Mouse (Mus musculus): ENCODE measurements around the gene Tex9. TPM values are rescaled to one million over a fixed set of nuclear protein-coding genes. Genes with fewer than 3 reads are reported as not detected.

The Tex9 gene
- 6.7 and 8.6 TPM in 2 replicates for total RNA-seq (2021)
- long read RNA-seq, experiment 1, partial matches to known transcripts = 0 of 7 reads
- long read RNA-seq, experiment 1, other reads (novel, unspliced or antisense) = 2 of 7 reads
- long read RNA-seq, experiment 2, partial matches to known transcripts = 0 of 2 reads
- long read RNA-seq, experiment 2, other reads (novel, unspliced or antisense) = 1 of 2 reads

DNA sequence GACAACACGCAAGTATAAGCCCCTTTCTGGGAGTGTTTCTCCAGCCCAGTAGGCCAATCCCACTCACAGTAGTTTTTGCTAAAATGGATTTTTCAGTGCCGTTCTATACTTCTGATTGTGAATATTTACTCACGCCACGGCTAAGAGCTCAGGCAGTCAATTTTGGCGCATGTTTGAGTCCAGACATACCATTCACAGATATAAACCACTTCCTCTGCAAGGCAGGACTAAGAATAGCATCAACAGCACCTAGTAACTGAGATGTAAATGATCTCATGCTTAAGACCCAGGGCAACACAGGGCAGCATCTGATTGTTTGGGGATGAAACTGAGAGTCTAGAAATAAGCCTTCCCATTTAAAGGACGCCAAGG, at the start of gene Tex9:
Gene Tex9, minus strand, starts transcription at position 19 of the 372 bp plus-strand sequence.
- DNase-seq = no peak

DNA sequence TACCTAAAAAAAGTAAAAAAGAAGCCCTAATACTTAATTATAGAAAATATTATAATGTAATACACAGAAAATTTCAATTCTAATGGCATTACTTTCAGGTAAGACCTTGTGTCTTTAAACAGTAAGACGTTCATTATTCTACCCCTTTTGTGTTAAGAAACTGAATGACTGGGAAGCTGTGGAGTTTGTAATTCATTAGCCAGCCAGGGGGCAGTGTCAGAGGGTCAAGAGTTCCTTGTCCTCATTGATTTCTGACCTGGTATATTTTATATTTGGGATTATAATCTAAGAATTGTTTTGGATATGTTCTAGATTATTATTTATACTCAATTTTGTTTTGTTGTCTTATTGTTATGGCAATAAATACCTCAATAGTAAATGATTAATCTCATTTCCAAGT, 45.1 kb upstream of the Tex9 start:
- DNase-seq = no peak

DNA sequence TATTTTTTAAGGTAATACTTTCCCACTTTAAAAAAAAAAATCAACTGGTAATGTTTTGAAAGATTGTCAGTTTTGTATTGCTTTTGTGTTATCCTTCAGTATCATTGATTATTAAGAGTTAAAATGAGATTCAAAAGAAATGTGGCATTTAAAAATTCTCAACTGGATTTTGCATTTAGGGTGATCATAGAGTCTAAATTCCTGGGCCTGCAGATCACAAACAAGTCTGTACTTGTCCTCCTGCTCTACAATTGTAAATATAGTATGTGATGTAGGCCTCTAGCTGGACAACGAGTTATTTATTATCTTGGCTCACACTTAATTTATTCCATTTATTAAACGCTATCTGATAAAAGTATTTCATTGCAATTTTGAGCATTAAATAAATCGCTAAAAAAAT, 43.4 kb upstream of the Tex9 start:
- no peak for DNase-seq

DNA sequence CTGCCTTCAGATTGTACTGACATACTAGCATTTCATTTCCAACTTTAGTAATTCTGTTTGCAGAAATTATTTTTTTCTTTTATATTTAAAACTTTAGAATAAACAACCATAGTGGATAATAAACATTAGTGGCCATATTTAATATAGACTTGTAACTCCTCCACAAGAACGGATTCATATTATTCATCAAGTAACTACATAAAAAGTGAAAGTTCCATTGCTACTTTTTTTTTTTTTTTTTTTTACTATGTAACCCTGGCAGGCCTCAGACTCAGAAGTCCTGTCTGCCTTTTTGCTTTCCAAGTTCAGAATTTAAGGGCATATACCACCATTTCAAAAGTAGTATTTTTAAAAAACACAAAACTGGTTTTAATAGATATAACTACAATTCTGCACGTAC, 43.0 kb upstream of the Tex9 start:
- DNase-seq = no peak

DNA sequence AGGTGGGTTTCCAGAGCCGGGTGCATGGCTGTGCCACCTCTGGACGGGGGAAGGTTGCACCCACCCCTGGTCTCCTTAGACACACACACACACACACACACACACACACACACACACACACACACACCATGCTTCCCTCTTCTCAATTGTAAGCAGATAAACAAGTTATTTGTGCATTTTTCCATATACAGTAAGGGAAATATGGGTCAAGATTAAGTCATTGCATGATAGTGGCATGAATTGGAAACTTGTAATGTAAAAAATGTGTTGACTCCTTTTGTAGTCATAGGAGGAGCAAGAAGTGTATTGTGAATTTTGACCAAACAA, 41.0 kb upstream of the Tex9 start:
- no peak for DNase-seq

DNA sequence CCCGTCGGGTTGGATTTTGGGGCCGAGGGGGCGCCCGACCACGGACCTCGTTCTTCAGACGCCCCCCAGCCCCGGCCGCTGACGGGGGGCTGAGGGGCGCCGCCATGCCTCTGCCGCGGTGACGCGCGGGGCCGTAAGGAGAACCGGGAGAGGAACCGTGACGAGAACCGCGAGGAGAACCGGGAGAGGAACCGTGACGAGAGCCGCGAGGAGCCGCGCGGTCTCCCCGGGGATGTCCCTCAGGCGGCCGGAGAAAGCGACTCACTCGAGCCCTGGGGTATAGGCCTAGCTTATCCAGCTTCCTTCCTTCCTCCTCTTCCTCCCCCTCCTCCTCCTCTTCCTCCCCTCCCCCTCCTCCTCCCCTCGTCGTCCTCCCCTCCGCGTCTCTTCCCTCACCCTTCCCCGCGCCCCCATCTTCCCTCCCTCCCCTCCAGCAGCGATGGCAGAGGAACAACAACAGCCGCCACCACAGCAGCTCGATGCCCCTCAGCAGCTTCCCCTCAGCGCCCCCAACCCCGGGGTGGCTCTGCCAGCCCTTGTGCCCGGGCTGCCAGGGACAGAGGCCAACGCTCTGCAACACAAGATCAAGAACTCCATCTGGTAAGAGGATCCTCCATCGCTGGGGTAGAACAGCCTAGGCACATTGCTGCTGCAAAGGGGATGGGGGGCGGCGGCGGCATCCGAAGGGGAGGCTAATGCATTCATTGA, 40.5 kb upstream of the Tex9 start:
- peak; percentile 72 for DNase-seq

DNA sequence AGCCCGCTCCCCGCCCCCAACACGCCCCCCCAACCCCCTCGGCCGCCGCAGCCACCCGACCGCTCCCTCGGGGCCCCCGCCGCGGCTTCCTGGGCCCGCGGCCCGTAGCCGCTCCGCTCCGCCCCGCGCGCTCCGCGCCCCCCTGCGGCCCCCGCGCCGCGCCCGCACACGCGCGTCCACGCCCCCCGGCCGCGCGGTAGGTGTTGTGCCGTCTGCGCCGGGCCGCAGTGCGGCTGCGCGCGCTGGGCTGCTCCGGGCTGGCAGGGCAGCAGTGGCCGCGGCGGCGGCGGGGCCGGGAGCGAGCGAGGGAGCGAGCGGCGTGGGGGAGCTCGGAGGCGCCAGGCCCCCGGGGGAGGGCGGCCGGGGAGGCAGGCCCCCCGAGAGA, 40.0 kb upstream of the Tex9 start, which contains the start of gene Rfx7:
Gene Rfx7, plus strand, starts transcription at position 245 of the 385 bp plus-strand sequence.
- peak; percentile 90 for DNase-seq

DNA sequence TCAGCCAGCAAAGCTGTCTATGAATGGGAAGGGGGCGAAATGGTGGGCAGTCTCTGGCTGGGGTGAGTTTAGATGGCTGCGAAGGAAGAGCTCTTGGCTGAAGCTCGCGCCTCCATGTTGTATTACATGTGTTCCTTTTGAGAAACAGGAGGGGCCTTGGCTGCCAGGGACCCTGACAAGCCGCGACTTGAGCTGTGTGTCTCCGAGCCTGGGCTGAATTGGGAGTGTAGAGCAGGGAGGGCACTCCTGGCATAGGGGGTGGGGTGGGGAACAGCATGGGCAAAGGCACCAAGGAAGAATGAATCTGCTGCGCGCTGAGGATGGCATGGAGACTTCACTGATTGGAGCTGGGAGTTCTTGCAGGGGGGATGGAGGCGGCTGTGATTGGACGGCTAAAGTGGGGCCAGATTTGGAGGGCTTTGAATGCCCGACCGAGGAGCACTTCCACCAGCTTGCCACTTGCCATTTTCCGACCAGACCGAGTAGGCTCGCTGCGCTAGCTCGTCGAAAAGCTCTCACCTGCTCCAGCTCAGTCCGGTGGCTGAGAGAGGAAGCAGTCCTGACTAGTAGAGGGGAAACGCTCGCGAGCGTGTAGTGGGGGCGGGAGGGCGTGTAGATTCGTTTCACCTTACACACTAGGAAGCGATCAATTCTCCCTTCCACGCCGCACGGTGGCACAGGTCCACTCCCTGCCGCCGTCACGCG, 39.4 kb upstream of the Tex9 start:
- peak; percentile 87 for DNase-seq

DNA sequence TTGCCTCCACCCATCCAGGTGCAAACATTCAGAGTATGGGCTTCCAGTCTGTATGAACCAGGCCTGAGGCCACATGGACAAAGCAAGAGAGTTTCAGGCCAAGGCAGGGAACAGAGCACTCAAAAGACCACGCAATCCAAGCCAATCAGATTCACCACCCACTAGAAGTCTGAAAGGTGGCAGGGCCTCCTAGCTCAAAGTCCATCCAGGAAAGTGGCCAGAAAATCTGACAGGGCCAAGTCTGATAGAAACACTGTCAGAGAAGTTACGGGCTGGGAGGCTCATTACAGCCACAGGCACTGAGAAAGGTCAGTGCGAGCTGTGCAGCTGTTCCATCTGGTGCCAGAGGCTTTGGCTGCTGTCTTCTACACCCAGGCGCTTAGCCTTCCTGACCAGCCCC, 38.8 kb upstream of the Tex9 start:
- no peak for DNase-seq

DNA sequence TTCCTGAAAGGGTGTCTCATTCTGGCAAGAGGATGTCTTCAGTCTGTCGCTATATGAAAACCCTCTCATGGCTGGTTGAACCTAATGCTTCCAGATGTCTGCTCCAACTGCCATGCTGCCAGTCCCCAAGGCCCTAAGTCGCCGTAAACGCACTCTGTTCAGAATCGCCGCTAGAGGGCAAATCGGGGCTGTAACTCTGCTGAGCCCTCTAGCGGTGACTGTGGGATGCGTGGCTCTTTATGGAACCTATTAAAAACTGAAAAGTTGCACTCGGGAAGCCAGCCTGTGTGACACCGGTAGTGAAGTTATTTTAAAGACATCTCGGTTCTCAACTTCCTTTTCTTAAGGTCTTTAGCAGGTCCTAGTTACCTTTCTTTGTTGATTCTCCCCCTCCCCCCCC, 38.2 kb upstream of the Tex9 start:
- peak; percentile 93 for DNase-seq

DNA sequence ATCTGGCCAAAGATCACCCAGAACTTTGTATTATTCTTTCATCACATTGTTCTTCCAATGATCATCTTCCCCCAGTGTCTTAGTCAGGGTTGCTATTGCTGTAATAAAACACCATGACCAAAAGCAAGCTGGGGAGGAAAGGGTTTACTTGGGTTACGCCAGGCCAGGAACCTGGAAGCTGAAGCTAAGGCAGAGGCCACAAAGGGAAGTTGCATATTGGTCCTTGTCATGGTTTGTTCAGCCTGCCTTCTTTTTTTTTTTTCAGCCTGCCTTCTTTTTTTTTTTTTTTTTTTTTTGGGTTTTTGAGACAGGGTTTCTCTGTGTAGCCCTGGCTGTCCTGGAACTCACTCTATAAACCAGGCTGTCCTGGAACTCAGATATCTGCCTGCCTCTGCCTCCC, 34.1 kb upstream of the Tex9 start:
- no peak for DNase-seq

DNA sequence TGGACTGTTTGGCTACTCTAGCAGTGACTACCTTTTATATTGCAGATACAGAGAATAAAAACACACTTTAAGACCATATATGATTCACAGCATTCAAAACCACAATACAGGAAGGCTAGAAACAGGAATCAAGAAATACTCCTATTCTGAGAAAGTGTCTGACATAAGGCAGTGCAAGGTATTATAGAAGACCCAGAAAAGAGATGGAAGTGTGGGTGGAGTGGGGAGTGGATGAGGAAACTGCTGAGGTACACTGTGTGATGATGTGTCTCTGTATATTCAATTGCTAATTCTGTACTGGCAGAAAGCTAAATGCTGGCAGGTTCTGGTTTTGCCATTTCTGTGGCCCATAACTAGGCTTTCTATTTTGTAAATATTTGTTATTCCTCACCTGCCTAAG, 28.8 kb upstream of the Tex9 start:
- DNase-seq = no peak

DNA sequence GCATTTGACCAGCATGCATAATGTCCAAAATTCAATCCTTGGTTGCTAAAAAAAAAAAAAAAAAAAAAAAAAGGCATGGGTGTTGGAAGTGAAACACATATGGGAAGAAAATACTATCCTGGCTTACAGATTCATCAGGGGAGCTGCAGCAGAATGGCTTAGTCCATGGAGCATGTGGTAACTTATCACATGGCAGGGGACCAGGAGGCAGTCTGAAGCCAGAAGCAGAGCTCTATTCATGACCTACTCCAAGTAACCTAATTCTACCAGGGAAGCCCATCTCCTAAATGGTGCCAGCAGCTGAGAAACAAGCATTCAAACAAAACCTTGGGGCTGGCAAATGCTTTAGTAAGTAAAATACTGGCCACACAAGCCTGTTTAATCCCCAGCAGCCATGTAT, 27.2 kb upstream of the Tex9 start:
- DNase-seq = peak; percentile 29

DNA sequence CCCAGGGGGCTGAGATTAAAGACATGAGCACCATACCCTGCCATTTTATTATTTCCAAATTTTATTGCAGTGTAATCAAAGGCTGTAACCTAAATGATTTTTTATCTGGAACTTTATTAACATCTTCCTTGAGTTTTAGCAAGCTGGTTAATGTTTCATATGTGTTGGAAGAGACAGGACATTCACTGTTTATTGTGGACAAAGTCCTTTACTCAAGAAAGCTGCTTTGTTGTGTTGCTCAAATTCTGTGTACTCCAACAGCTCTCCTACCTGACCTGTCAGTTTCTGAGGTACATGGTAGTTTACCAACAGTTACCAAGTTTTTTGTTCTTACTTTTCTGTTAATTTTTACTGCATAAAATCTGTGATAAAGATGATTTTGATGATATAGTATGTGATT, 23.4 kb upstream of the Tex9 start:
- no peak for DNase-seq

DNA sequence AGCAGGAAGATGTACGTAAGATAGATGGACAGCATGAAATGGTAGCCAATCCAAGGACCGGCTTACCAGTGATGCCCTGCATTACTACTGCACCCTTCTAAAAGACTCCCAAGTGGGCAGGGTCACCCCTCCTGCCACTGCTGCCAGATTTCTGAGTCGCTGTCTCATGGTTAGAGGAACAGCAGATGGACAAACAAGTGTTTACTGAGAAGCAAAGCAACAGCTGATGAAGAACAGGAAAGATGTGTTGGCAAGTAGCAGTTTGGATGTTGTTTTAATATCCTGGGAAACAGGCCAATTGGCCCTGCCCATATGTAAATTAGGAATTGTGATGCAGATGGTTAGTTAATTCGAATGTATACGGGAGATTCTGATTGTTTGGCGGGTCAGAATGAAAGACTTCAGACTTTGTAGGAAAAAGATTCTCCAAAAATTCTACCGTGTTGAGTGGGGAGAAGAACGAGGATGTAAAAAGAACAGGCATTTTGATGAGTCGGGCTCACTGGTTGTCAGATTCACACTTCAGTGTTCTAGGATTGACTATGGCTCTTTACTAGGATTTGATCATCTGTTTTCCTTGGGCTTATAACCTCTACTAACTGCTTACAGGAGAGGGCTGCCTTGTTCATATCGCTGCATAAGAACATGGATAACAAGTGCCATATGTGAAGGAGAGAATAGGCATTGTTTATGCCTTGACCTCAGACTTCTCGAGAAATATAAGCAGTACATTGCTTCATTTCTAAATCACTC, 20.4 kb upstream of the Tex9 start:
- DNase-seq = no peak

DNA sequence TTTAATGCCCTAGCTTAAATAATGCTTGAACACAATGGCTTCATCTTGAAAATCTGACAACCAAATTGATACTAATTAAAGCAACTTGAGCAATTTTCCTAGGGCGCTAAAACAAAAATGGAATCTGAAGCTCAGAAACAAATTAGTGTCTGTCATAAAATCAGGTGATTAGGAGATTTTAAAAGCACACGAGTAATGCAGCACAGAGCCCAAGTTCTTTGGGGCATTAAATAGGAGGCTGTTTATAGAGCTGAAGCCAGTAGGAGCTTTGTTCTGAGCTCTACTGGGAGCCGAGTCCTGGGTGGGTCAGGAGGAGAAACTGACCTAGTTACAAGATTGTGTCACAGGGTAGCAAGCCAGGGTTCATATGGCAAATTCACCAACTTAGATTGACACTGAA, 5.2 kb upstream of the Tex9 start:
- DNase-seq = no peak

DNA sequence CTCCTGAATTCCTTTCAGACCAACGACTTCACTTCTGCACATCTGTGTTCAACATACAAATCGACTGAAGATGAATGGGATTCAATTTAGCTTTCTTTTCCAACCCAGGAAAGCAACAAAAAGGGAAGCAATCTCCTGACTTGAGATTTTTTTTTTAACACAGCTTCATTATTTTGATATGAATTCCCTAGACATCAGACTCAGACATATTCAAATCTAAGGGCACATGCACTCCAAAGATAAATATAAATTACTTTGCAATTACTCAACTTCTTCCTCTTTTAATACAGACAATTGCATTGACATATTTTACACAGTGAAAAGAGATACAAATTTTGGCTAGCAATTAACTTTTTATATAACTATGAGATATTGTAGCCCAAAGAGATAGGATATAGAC, 4.7 kb upstream of the Tex9 start:
- DNase-seq = no peak

DNA sequence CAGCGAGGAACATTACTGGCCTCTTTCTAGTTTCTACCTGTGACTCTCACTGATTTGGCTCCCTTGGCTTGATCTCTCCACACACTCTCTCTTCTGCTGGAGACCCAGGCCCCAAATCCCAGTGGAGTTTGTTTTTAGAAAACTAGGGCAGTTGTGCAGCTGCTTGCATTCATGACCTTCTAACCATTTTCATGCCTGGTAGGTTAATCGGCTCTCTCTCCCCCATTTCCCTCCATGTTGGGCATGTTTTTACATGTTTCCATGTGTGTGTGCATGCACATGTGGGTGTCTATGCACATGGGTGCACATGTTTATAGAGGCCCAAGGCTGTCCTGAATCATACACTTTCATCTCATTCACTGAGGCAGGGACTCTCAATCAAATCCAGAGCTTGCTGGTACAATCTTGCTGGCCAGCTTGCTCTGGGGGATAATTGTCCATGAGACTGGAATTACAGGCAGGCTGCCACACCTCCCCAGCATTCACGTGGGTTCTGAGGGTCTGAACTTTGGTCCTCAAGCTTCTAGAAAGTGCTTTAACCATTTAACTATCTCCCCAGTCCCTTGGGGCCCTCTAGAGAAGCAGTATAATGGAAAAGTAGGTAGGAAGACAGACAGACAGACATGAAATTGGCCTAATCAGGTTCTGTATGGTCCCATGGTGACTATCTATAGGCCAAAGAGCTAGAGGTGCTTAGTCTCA, 2.1 kb upstream of the Tex9 start:
- DNase-seq = no peak

DNA sequence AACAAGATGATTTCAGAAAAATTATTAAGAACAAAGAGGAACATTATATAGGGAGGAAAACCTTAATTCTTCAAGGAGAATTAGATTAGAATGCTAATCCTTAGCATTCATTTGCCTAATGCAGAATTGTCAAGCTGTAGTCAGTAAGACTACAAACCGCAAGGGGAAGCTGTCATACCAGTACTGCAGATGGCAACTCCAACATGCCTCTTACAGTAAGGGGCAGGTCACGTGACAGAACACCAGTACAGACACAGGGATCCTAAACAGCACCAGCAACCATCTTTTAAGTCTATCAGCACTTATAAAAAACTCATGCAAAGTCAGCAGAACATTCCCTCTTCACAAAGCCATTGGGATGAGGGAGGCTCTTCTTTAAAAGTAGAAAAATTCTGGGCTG, 1.5 kb upstream of the Tex9 start:
- DNase-seq = no peak

DNA sequence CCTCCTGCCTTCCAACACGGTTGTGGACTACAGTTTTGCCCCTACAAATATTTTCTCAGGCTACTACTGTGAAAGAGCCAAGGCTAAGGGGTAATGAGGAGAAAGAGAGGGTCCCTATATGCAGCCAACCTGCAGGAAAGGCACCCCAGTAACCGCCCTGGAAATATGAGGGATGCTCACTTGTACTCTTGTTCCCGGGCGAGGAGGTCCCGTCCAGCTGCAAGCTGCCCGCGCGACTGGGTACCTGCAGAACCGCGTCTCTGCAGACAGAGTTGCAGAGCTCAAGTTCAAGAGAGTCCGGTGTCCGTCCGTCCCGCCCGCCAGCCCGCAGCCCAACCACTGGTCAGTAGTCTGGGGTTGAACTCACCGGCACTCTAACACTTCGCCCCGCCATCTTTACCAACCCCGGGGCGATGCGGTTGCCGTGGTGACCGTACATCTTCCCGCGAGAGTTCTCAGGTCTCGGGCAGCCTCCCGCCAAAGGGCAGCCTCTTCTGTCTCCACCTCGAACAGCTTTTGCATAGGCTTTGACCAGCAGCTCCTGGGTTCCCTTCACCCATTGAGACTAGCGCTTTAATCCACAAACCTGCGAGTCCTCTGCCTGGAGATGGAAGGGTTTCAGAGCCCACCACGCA, 336 bp downstream of the Tex9 start:
- peak; percentile 97 for DNase-seq

DNA sequence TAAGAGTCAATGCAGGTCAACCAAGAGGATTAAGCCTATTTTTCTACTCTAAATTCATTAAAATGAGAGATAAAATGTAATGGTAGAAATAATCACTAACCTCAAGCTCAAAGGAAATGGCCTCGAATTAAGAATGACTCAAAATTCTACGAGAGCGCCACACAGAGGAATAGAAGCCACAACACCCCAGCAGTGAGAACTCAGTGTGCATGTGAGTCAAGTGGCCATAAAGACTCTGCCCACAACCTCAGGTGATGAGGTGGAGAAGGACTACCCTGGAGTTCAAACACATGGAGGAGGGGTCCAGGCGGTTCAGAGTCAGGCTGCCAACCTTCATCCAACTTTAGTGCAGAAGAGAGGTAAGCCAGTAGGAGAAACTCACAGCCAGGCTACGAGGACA, 2.9 kb downstream of the Tex9 start:
- DNase-seq = no peak

DNA sequence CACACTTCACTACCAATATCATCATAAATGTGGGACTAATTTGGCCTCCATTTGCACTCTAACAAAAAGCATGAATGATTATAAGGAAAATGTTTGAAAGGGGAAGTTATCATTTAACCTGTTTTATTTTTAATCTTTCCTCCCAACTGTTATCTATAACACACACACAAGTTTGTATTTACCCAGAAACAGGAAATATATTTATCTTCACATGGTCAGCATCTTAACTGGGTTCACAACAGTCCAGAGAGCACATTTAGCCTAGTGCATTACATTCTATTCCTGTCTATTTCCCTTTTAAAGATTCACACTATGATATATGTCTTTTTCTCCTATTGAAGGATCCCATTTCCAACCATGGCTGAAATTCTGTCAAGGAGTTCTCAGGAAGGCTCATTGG, 3.5 kb downstream of the Tex9 start:
- no peak for DNase-seq

Data from adrenal gland, postnatal 14 days (tissue).